Mouse (Mus musculus): ENCODE measurements around the gene Pde4a. TPM values are rescaled to one million over a fixed set of nuclear protein-coding genes. Genes with fewer than 3 reads are reported as not detected.

Gene Pde4a
- polyA plus RNA-seq, 1 experiment: 12.4 TPM

- Histone ChIP-seq H3K4me1 (ENCODE audit: control insufficient read depth, insufficient read depth, insufficient read length) (no peaks in the 10 kb centered on the region; the same call in 1 of the 2 replicates), H3K27ac (ENCODE audit: insufficient read depth, low read length) (no peak overlapping the region), H3K4me3 (ENCODE audit: extremely low read depth, insufficient read depth, insufficient read length) (no peak overlapping the region), H3K27me3 (ENCODE audit: control insufficient read depth, insufficient read depth, low read length) (no peaks in the 10 kb centered on the region), H3K36me3 (ENCODE audit: control insufficient read depth, insufficient read depth, low read length) (no peaks in the 10 kb centered on the region)
- WGBS: 65% methylated on average over 3 of the region's 3 CpGs
- DNase-seq (ENCODE audit: low read depth in 1 of 2, low spot score in 2 of 2): no peak
- TF ChIP-seq CTCF (IDR thresholded peaks at IDR 0.05; ENCODE audit: extremely low read depth, insufficient read depth, insufficient read length, insufficient replicate concordance) (no peak), POLR2A (IDR thresholded peaks at IDR 0.05; ENCODE audit: low read depth, low read length) (no peak)
These were observed 10.7 kb upstream of the Pde4a start for GRCm38 (mm10) chr9:21154787-21155186.

DNA sequence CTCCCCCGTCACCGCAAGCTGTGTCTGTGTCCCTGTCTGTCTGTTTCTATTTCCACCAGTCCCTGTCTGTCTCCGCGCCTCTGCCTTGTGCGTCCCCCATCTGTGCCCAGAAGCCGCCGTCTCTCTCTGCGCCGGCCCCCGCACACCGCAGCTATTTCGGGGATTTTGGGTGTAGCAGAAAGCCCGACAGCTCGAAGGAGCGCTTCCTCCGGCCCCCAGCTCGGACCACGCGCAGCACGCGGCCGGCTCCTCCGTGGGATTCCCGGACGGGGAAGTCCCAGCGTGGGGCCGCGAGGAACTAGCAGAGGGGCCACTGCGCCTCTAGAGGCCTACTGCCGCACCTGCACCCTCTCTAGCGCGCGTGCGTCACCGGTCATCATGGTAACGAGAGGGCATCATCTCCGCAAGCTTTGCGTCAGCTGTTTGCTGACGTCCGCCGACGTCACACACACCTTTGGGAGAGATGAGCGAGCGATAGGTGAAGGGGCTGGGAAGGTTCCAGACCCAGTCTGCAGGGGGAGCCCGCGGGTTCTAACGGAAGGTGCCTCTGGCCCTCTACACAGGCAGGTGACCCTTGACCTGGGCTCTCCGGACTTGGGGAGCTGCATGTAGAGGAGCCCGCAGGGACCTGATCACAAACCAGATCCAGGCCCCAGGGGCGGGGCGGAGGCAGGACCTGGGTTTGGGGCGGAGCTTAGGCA lies 4.2 kb upstream of the Pde4a start:
- no peak for TF ChIP-seq POLR2A (IDR thresholded peaks at IDR 0.05; ENCODE audit: low read depth, low read length)
- peak; percentile 84 for TF ChIP-seq CTCF (IDR thresholded peaks at IDR 0.05; ENCODE audit: extremely low read depth, insufficient read depth, insufficient read length, insufficient replicate concordance)
- Histone ChIP-seq H3K4me1 (ENCODE audit: control insufficient read depth, insufficient read depth, insufficient read length) (peaks cover 22% of the 10 kb centered on the region), H3K4me3 (ENCODE audit: extremely low read depth, insufficient read depth, insufficient read length) (peak overlapping the region; percentile 57), H3K27ac (ENCODE audit: insufficient read depth, low read length) (no peak overlapping the region; the same call in 1 of the 2 replicates), H3K27me3 (ENCODE audit: control insufficient read depth, insufficient read depth, low read length) (peaks cover 11% of the 10 kb centered on the region), H3K36me3 (ENCODE audit: control insufficient read depth, insufficient read depth, low read length) (no peaks in the 10 kb centered on the region)
- 1% methylated on average over 52 of the region's 52 CpGs for WGBS
- DNase-seq (ENCODE audit: low read depth in 1 of 2, low spot score in 2 of 2): peak; percentile 83 to 87

GRCm38 (mm10) chr9:21163086-21164050 lies 2.1 kb upstream of the Pde4a start:
- no peak for DNase-seq (ENCODE audit: low read depth in 1 of 2, low spot score in 2 of 2)
- Histone ChIP-seq H3K27ac (ENCODE audit: insufficient read depth, low read length) (no peak overlapping the region), H3K4me3 (ENCODE audit: extremely low read depth, insufficient read depth, insufficient read length) (no peak overlapping the region), H3K4me1 (ENCODE audit: control insufficient read depth, insufficient read depth, insufficient read length) (peaks cover 31% of the 10 kb centered on the region), H3K36me3 (ENCODE audit: control insufficient read depth, insufficient read depth, low read length) (no peaks in the 10 kb centered on the region), H3K27me3 (ENCODE audit: control insufficient read depth, insufficient read depth, low read length) (peaks cover 12% of the 10 kb centered on the region)
- WGBS: 63% methylated on average over 11 of the region's 11 CpGs
- TF ChIP-seq CTCF (IDR thresholded peaks at IDR 0.05; ENCODE audit: extremely low read depth, insufficient read depth, insufficient read length, insufficient replicate concordance) (no peak), POLR2A (IDR thresholded peaks at IDR 0.05; ENCODE audit: low read depth, low read length) (no peak)

- no peaks in the 10 kb centered on the region for H3K36me3 ChIP-seq (ENCODE audit: control insufficient read depth, insufficient read depth, low read length)
- WGBS: 2% methylated on average over 26 of the region's 26 CpGs
- peak overlapping the region; percentile 28; the same call in 1 of the 2 replicates for H3K4me3 ChIP-seq (ENCODE audit: extremely low read depth, insufficient read depth, insufficient read length)
- DNase-seq (ENCODE audit: low read depth in 1 of 2, low spot score in 2 of 2): no peak
- TF ChIP-seq CTCF (IDR thresholded peaks at IDR 0.05; ENCODE audit: extremely low read depth, insufficient read depth, insufficient read length, insufficient replicate concordance) (no peak), POLR2A (IDR thresholded peaks at IDR 0.05; ENCODE audit: low read depth, low read length) (no peak)
- peaks cover 35% of the 10 kb centered on the region for H3K4me1 ChIP-seq (ENCODE audit: control insufficient read depth, insufficient read depth, insufficient read length)
- peaks cover 12% of the 10 kb centered on the region for H3K27me3 ChIP-seq (ENCODE audit: control insufficient read depth, insufficient read depth, low read length)
- H3K27ac ChIP-seq (ENCODE audit: insufficient read depth, low read length): no peak overlapping the region
These were observed 1.4 kb upstream of the Pde4a start for GRCm38 (mm10) chr9:21164072-21164471.

- WGBS: 1% methylated on average over 47 of the region's 47 CpGs
- H3K27ac ChIP-seq (ENCODE audit: insufficient read depth, low read length): no peak overlapping the region
- no peak for TF ChIP-seq POLR2A (IDR thresholded peaks at IDR 0.05; ENCODE audit: low read depth, low read length)
- peak; percentile 44; the same call in 1 of the 2 replicates for TF ChIP-seq CTCF (IDR thresholded peaks at IDR 0.05; ENCODE audit: extremely low read depth, insufficient read depth, insufficient read length, insufficient replicate concordance)
These were observed 488 bp downstream of the Pde4a start for GRCm38 (mm10) chr9:21165952-21166451.

GRCm38 (mm10) chr9:21166516-21166915 lies 1.0 kb downstream of the Pde4a start:
- H3K4me3 ChIP-seq (ENCODE audit: extremely low read depth, insufficient read depth, insufficient read length): peak overlapping the region; percentile 38; the same call in 1 of the 2 replicates
- peaks cover 12% of the 10 kb centered on the region for H3K27me3 ChIP-seq (ENCODE audit: control insufficient read depth, insufficient read depth, low read length)
- DNase-seq (ENCODE audit: low read depth in 1 of 2, low spot score in 2 of 2): no peak
- peaks cover 35% of the 10 kb centered on the region for H3K4me1 ChIP-seq (ENCODE audit: control insufficient read depth, insufficient read depth, insufficient read length)
- no peak for TF ChIP-seq CTCF (IDR thresholded peaks at IDR 0.05; ENCODE audit: extremely low read depth, insufficient read depth, insufficient read length, insufficient replicate concordance)
- TF ChIP-seq POLR2A (IDR thresholded peaks at IDR 0.05; ENCODE audit: low read depth, low read length): no peak
- WGBS: 56% methylated on average over 3 of the region's 3 CpGs
- no peak overlapping the region for H3K27ac ChIP-seq (ENCODE audit: insufficient read depth, low read length)
- no peaks in the 10 kb centered on the region for H3K36me3 ChIP-seq (ENCODE audit: control insufficient read depth, insufficient read depth, low read length)

More at GRCm38 (mm10) chr9:21165952-21166451, 488 bp downstream of the Pde4a start:
- H3K27me3 ChIP-seq (ENCODE audit: control insufficient read depth, insufficient read depth, low read length): peaks cover 12% of the 10 kb centered on the region
- no peaks in the 10 kb centered on the region for H3K36me3 ChIP-seq (ENCODE audit: control insufficient read depth, insufficient read depth, low read length)
- H3K4me1 ChIP-seq (ENCODE audit: control insufficient read depth, insufficient read depth, insufficient read length): peaks cover 35% of the 10 kb centered on the region
- peak overlapping the region; percentile 38; the same call in 1 of the 2 replicates for H3K4me3 ChIP-seq (ENCODE audit: extremely low read depth, insufficient read depth, insufficient read length)
- DNase-seq (ENCODE audit: low read depth in 1 of 2, low spot score in 2 of 2): no peak

All from spleen, adult 2 months (tissue).